Mouse (Mus musculus) kidney, embryonic 16.5 days (tissue): ENCODE results near the gene Ephx3. TPM values are rescaled to one million over a fixed set of nuclear protein-coding genes. Genes with fewer than 3 reads are reported as not detected.

Experiments used
- ATAC-seq: fragments of 200-750 bp; cut with Nextera tagmentation; 2 replicates; pipeline ENCODE4 v1.8.0; 2017; ENCODE audit warnings: moderate TSS enrichment; ENCODE audit not compliant: low FRiP score, low TSS enrichment
- H3K27ac ChIP-seq: fragments of 300-500 bp; sonication (generic); 2 replicates; pipeline ENCODE4 v1.5.1; 2014; ENCODE audit warnings: low read length
- H3K27me3 ChIP-seq: fragments of 300-500 bp; sonication (generic); 2 replicates; pipeline ENCODE4 v1.6.1; 2014; ENCODE audit warnings: low read length, control low read depth, mixed read lengths; ENCODE audit not compliant: insufficient read depth
- H3K36me3 ChIP-seq: fragments of 300-500 bp; sonication (generic); 2 replicates; pipeline ENCODE4 v1.6.1; 2014; ENCODE audit warnings: low read length, control low read depth, mixed read lengths; ENCODE audit not compliant: insufficient read depth
- H3K4me1 ChIP-seq: fragments of 300-500 bp; sonication (generic); 2 replicates; pipeline ENCODE4 v1.6.1; 2014; ENCODE audit warnings: low read length, control low read depth, mixed read lengths; ENCODE audit not compliant: insufficient read depth
- H3K4me2 ChIP-seq: fragments of 300-500 bp; sonication (generic); replicated peaks from 2 replicates; pipeline ENCODE4 v1.6.1; 2014; ENCODE audit warnings: low read depth, low read length
- H3K4me3 ChIP-seq: fragments of 300-500 bp; sonication (generic); 2 replicates; pipeline ENCODE4 v1.5.1; 2014; ENCODE audit warnings: mild to moderate bottlenecking, low read length
- H3K9ac ChIP-seq: fragments of 300-500 bp; sonication (generic); replicated peaks from 2 replicates; pipeline ENCODE4 v1.6.1; 2014; ENCODE audit warnings: low read length
- H3K9me3 ChIP-seq: fragments of 300-500 bp; sonication (generic); 2 replicates; pipeline ENCODE4 v1.6.1; 2016; ENCODE audit warnings: low read length, control low read depth
- WGBS: fragments of 180-500 bp; shearing (Covaris S2); extraction: QIAGEN DNeasy Blood & Tissue Kit; methylation state at CpG from one replicate; pipeline ENCODE4 v1.1.7; 2014; 5-methylcytosine and 5-hydroxymethylcytosine counted together
- polyA plus RNA-seq: library from polyadenylated mRNA; unstranded; fragments of >200 nt; fragmentation: Nextera tagmentation; extraction: Ambion mirVana; gene quantifications from 2 replicates; pipeline ENCODE4 v1.2.1, GENCODE M21; 2015

Ephx3 gene
- polyA plus RNA-seq, 1 experiment from 2014 or later: 0.37 TPM

GRCm38 (mm10) chr17:32207586-32208245, 18.4 kb upstream of the Ephx3 start:
- Histone ChIP-seq H3K4me2 (no peak overlapping the region), H3K27ac (peak overlapping the region; percentile 71), H3K27me3 (no peaks in the 10 kb centered on the region), H3K9ac (no peak overlapping the region), H3K4me3 (no peak overlapping the region), H3K36me3 (peaks cover 74% of the 10 kb centered on the region), H3K9me3 (no peaks in the 10 kb centered on the region), H3K4me1 (peaks cover 15% of the 10 kb centered on the region)
- no peak for ATAC-seq
- 70% methylated on average over 5 of the region's 5 CpGs for WGBS

- H3K36me3 ChIP-seq: peaks cover 76% of the 10 kb centered on the region
- no peak overlapping the region for H3K4me2 ChIP-seq
- no peak overlapping the region for H3K27ac ChIP-seq
- H3K9me3 ChIP-seq: no peaks in the 10 kb centered on the region
- ATAC-seq: no peak
- H3K27me3 ChIP-seq: no peaks in the 10 kb centered on the region
- 89% methylated on average over 3 of the region's 3 CpGs for WGBS
- peaks cover 15% of the 10 kb centered on the region for H3K4me1 ChIP-seq
- no peak overlapping the region for H3K4me3 ChIP-seq
- H3K9ac ChIP-seq: no peak overlapping the region
Measured at GRCm38 (mm10) chr17:32205345-32205744, 16.0 kb upstream of the Ephx3 start.

- ATAC-seq: no peak
- peaks cover 82% of the 10 kb centered on the region for H3K36me3 ChIP-seq
- no peak overlapping the region for H3K27ac ChIP-seq
- H3K4me2 ChIP-seq: no peak overlapping the region
- no peak overlapping the region for H3K9ac ChIP-seq
- H3K9me3 ChIP-seq: no peaks in the 10 kb centered on the region
- no peaks in the 10 kb centered on the region for H3K4me1 ChIP-seq
- H3K4me3 ChIP-seq: no peak overlapping the region
- no peaks in the 10 kb centered on the region for H3K27me3 ChIP-seq
- 83% methylated on average over 3 of the region's 3 CpGs for WGBS
Measured at GRCm38 (mm10) chr17:32202972-32203371, 13.6 kb upstream of the Ephx3 start.

GRCm38 (mm10) chr17:32201086-32201485, 11.7 kb upstream of the Ephx3 start:
- H3K27ac ChIP-seq: no peak overlapping the region
- peaks cover 86% of the 10 kb centered on the region for H3K36me3 ChIP-seq
- no peak overlapping the region for H3K4me2 ChIP-seq
- 71% methylated on average over 5 of the region's 5 CpGs for whole genome bisulfite sequencing
- H3K9ac ChIP-seq: no peak overlapping the region
- no peaks in the 10 kb centered on the region for H3K27me3 ChIP-seq
- no peaks in the 10 kb centered on the region for H3K9me3 ChIP-seq
- ATAC-seq: no peak
- H3K4me3 ChIP-seq: no peak overlapping the region
- H3K4me1 ChIP-seq: no peaks in the 10 kb centered on the region

GRCm38 (mm10) chr17:32199796-32200195, 10.4 kb upstream of the Ephx3 start:
- H3K4me2 ChIP-seq: no peak overlapping the region
- no peak overlapping the region for H3K27ac ChIP-seq
- ATAC-seq: no peak
- 94% methylated on average over 2 of the region's 2 CpGs for WGBS
- H3K36me3 ChIP-seq: peaks cover 88% of the 10 kb centered on the region
- H3K4me1 ChIP-seq: no peaks in the 10 kb centered on the region
- H3K27me3 ChIP-seq: no peaks in the 10 kb centered on the region
- H3K9me3 ChIP-seq: no peaks in the 10 kb centered on the region
- no peak overlapping the region for H3K9ac ChIP-seq
- no peak overlapping the region for H3K4me3 ChIP-seq

GRCm38 (mm10) chr17:32197156-32197555, 7.8 kb upstream of the Ephx3 start:
- no peaks in the 10 kb centered on the region for H3K27me3 ChIP-seq
- H3K36me3 ChIP-seq: peaks cover 63% of the 10 kb centered on the region
- H3K27ac ChIP-seq: no peak overlapping the region
- WGBS: 91% methylated on average over 14 of the region's 14 CpGs
- no peak for ATAC-seq
- no peak overlapping the region for H3K4me2 ChIP-seq
- no peaks in the 10 kb centered on the region for H3K9me3 ChIP-seq
- no peaks in the 10 kb centered on the region for H3K4me1 ChIP-seq
- H3K4me3 ChIP-seq: no peak overlapping the region
- no peak overlapping the region for H3K9ac ChIP-seq

- Histone ChIP-seq H3K4me3 (no peak overlapping the region), H3K9me3 (no peaks in the 10 kb centered on the region), H3K27ac (no peak overlapping the region), H3K4me1 (no peaks in the 10 kb centered on the region), H3K4me2 (no peak overlapping the region), H3K36me3 (peaks cover 49% of the 10 kb centered on the region), H3K27me3 (no peaks in the 10 kb centered on the region), H3K9ac (no peak overlapping the region)
- 86% methylated on average over 5 of the region's 5 CpGs for WGBS
- ATAC-seq: no peak
Measured at GRCm38 (mm10) chr17:32195725-32196124, 6.4 kb upstream of the Ephx3 start.

- no peaks in the 10 kb centered on the region for H3K9me3 ChIP-seq
- H3K4me1 ChIP-seq: peaks cover 12% of the 10 kb centered on the region
- peaks cover 15% of the 10 kb centered on the region for H3K27me3 ChIP-seq
- 88% methylated on average over 5 of the region's 5 CpGs for WGBS
- H3K27ac ChIP-seq: no peak overlapping the region
- no peak overlapping the region for H3K9ac ChIP-seq
- H3K4me3 ChIP-seq: no peak overlapping the region
- H3K4me2 ChIP-seq: no peak overlapping the region
- no peak for ATAC-seq
- H3K36me3 ChIP-seq: peaks cover 23% of the 10 kb centered on the region
Measured at GRCm38 (mm10) chr17:32193010-32193409, 3.7 kb upstream of the Ephx3 start.

- no peaks in the 10 kb centered on the region for H3K9me3 ChIP-seq
- peak overlapping the region; percentile 48; the same call in 1 of the 2 replicates for H3K4me3 ChIP-seq
- no peak overlapping the region for H3K9ac ChIP-seq
- 7% methylated on average over 5 of the region's 5 CpGs for WGBS
- H3K27ac ChIP-seq: no peak overlapping the region
- no peaks in the 10 kb centered on the region for H3K36me3 ChIP-seq
- H3K4me2 ChIP-seq: peak overlapping the region; percentile 85
- peaks cover 17% of the 10 kb centered on the region for H3K27me3 ChIP-seq
- 0 out of 2 replicates have a peak, but pooled peaks have one; percentile 19 for ATAC-seq
- H3K4me1 ChIP-seq: peaks cover 12% of the 10 kb centered on the region
Measured at GRCm38 (mm10) chr17:32189850-32190249, 501 bp upstream of the Ephx3 start.

GRCm38 (mm10) chr17:32183017-32183416, 6.3 kb downstream of the Ephx3 start:
- Histone ChIP-seq H3K27ac (no peak overlapping the region), H3K9ac (no peak overlapping the region), H3K4me3 (no peak overlapping the region), H3K9me3 (no peaks in the 10 kb centered on the region), H3K36me3 (no peaks in the 10 kb centered on the region), H3K4me1 (peaks cover 16% of the 10 kb centered on the region), H3K27me3 (0 out of 2 replicates have a peak, but pooled peaks cover 1% of the 10 kb centered on the region), H3K4me2 (no peak overlapping the region)
- 24% methylated on average over 8 of the region's 8 CpGs for WGBS
- no peak for ATAC-seq
